Mouse (Mus musculus): Measurements from ENCODE around the gene Gm21887. TPM values are rescaled to one million over a fixed set of nuclear protein-coding genes. Genes with fewer than 3 reads are reported as not detected.
A peak's percentile ranks its signal among the peaks of the same experiment; 100 is the strongest.
"Not testable (repeated sequence)": the region's sequence is repeated elsewhere in the genome, so short reads cannot be mapped to it uniquely, and the experiment has no call there.

The Gm21887 gene
- total RNA-seq, 1 experiment from 2014 or later = 486 TPM

- peak; percentile 100 for DNase-seq
Measured at GRCm38 (mm10) chrX:169997854-169998456, 11.5 kb upstream of the Gm21887 start.

GRCm38 (mm10) chrX:169998559-169999219 is 10.8 kb upstream of the Gm21887 start:
- not testable (repeated sequence) for DNase-seq

DNA sequence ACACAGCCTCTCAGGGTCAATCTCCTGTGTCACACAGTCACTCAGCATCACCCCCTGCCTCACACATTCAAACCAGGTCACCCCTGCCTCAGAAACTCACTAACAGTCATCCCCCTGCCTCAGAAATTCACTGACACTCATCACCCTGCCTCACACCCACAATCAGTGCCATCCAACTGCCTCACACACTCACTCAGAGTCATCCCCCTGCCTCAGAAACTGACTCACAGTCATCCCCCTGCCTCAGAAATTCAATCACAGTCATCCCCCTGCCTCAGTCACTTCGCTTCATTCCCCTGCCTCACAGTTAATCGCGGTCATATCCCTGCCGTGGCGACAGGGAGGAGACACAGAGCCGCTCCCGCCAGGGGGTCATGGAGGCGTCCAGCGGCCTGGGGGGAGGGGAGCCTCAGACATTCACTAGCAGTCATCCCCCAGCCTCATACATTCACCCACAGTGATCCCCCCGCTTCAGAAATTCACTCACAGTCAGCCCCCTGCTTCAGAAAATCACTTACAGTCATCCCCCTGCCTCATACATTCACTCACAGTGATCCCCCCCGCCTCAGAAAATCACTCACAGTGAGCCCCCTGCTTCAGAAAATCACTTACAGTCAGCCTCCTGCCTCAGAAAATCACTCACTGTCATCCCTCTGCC is 10.1 kb upstream of the Gm21887 start:
- not testable (repeated sequence) for DNase-seq

- DNase-seq = not testable (repeated sequence)
Measured at GRCm38 (mm10) chrX:169999912-170000641, 9.4 kb upstream of the Gm21887 start.

- not testable (repeated sequence) for DNase-seq
Measured at GRCm38 (mm10) chrX:170000642-170001387, 8.6 kb upstream of the Gm21887 start.

- DNase-seq = not testable (repeated sequence)
Measured at GRCm38 (mm10) chrX:170001388-170001695, 8.1 kb upstream of the Gm21887 start.

DNA sequence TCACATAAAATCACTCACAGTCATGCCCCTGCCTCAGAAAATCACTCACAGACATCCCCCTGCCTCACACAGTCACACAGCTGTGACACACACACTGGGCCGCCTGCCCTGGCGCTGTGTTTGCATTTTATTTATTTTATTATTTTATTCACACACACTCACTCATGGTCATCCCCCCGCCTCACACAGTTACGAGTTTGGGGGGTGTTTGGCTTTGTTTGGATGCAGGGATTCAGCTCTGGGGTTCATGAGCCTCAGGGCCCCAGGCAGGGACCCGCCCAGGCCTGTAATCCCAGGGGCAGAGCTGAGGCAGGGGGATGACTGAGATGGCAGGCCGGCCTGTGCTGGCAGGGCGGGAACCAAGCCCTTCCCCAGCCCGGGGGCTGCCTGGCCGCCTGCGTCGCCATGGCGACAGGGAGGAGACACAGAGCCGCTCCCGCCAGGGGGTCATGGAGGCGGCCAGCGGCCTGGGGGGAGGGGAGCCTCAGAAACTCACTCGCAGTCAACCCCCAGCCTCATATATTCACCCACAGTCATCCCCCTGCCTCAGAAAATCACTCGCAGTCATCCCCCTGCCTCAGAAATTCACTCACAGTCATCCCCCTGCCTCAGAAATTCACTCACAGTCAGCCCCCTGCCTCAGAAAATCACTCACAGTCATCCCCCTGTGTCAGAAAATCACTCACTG is 6.8 kb upstream of the Gm21887 start:
- DNase-seq = not testable (repeated sequence)

- not testable (repeated sequence) for DNase-seq
Measured at GRCm38 (mm10) chrX:170003536-170003935, 5.9 kb upstream of the Gm21887 start.

DNA sequence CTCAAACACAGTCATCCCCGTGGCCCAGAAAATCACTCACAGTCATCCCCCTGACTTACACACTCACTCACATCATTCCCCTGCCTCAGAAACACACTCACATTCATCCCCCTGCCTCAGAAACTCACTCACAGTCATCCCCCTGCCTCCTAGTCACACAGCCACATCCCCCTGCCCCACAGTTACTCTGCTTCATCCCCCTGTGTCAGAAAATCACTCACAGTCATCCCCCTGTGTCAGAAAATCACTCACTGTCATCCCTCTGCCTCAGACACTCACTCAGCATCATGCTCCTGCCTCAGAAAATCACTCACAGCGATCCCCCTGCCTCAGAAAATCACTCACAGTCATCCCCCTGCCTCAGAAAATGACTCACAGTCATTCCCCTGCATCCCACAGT is 5.2 kb upstream of the Gm21887 start:
- DNase-seq = not testable (repeated sequence)

DNA sequence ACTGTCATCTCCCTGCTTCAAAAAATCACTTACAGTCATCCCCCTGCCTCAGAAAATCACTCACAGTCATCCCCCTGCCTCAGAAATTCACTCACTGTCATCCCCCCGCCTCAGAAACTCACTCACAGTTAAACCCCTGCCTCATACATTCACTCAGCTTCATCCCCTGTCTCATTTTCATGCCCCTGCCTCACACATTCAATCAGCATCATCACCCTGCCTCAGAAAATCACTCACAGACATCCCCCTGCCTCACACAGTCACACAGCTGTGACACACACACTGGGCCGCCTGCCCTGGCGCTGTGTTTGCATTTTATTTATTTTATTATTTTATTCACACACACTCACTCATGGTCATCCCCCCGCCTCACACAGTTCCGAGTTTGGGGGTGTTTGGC is 4.7 kb upstream of the Gm21887 start:
- not testable (repeated sequence) for DNase-seq

GRCm38 (mm10) chrX:170005194-170005593 is 4.3 kb upstream of the Gm21887 start:
- peak; percentile 38 for DNase-seq

DNA sequence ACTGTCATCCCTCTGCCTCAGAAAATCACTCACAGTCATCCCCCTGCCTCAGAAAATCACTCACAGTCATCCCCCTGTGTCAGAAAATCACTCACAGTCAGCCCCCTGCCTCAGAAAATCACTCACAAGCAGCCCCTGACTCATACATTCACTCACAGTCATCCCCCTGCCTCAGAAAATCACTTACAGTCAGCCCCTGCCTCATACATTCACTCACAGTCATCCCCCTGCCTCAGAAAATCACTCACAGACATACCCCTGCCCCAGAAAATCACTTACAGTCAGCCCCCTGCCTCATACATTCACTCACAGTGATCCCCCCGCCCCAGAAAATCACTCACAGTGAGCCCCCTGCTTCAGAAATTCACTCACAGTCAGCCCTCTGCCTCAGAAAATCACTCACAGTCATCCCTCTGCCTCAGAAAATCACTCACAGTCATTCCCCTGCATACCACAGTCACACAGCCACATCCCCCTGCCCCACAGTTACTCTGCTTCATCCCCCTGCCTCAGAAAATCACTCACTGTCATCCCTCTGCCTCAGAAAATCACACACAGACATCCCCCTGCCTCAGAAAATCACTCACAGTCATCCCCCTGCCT is 3.7 kb upstream of the Gm21887 start:
- DNase-seq = not testable (repeated sequence)

- not testable (repeated sequence) for DNase-seq
Measured at GRCm38 (mm10) chrX:170006694-170007247, 2.7 kb upstream of the Gm21887 start.

- DNase-seq = not testable (repeated sequence)
Measured at GRCm38 (mm10) chrX:170007375-170008178, 1.9 kb upstream of the Gm21887 start.

GRCm38 (mm10) chrX:170008179-170008467 is 1.3 kb upstream of the Gm21887 start:
- DNase-seq = not testable (repeated sequence)

GRCm38 (mm10) chrX:170008584-170008983 is 875 bp upstream of the Gm21887 start:
- not testable (repeated sequence) for DNase-seq

GRCm38 (mm10) chrX:170009801-170010221 is 352 bp downstream of the Gm21887 start:
- DNase-seq = peak; percentile 98

- DNase-seq = peak; percentile 57
Measured at GRCm38 (mm10) chrX:170010581-170011528, 1.4 kb downstream of the Gm21887 start.

DNA sequence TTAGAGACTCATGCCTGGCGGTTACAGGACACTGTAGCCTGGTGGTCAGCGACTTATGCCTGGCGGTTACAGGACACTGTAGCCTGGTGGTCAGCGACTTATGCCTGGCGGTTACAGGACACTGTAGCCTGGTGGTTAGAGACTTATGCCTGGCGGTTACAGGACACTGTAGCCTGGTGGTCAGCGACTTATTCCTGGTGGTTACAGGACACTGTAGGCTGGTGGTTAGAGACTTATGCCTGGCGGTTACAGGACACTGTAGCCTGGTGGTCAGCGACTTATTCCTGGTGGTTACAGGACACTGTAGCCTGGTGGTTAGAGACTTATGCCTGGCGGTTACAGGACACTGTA is 2.0 kb downstream of the Gm21887 start:
- not testable (repeated sequence) for DNase-seq
